Mouse (Mus musculus) left cerebral cortex, adult 2 months (tissue): ENCODE measurements around the gene Adam1b. TPM values are rescaled to one million over a fixed set of nuclear protein-coding genes. Genes with fewer than 3 reads are reported as not detected.
"Not testable (repeated sequence)": the region's sequence is repeated elsewhere in the genome, so short reads cannot be mapped to it uniquely, and the experiment has no call there.

ENCODE experiments used
- DNase-seq, 2 experiments: peaks; one replicate each; pipeline ENCODE4 v3.0.0; 2021 to 2022; ENCODE audit warnings: low spot score in 2 of 2, mixed read lengths in 1 of 2; ENCODE audit errors: extremely low spot score in 1 of 2
- H3K27ac ChIP-seq: fragments of 200-600 bp; 2 replicates; pipeline ENCODE4 v1.8.1; 2022
- H3K4me3 ChIP-seq: fragments of 200-600 bp; 2 replicates; pipeline ENCODE4 v1.8.1; 2022
- CTCF ChIP-seq: fragments of 200-600 bp; IDR thresholded peaks from 2 replicates; pipeline ENCODE4 v1.8.1; 2022; ENCODE audit warnings: antibody characterized with exemption, mild to moderate bottlenecking, moderate library complexity
- intact Hi-C: fragments of 180-260 bp; cut with DNase I; formaldehyde crosslinking; loops from one replicate; pipeline ENCODE4 v1.15.1; 2025
- total RNA-seq, 2 experiments: library from RNA; stranded (reverse); gene quantifications; 2 replicates each; pipeline ENCODE4 v1.2.3; 2021

Adam1b gene
- total RNA-seq, 2 experiments from 2014 or later: 0.12 TPM; not detected in 1

GRCm38 (mm10) chr5:121535116-121535515 is 31.9 kb upstream of the Adam1b start:
- DNase-seq: no peak
- Histone ChIP-seq H3K4me3 (no peak overlapping the region), H3K27ac (no peak overlapping the region)
- no peak for TF ChIP-seq CTCF
- intact Hi-C loops: no loop called here

- DNase-seq: no peak
- H3K4me3 ChIP-seq: no peak overlapping the region
- no peak overlapping the region for H3K27ac ChIP-seq
- intact Hi-C loops: no loop called here
- TF ChIP-seq CTCF: peak; percentile 45
These were observed 31.3 kb upstream of the Adam1b start for GRCm38 (mm10) chr5:121534521-121534920.

- intact Hi-C loops: no loop called here
- H3K27ac ChIP-seq: no peak overlapping the region
- no peak for TF ChIP-seq CTCF
- DNase-seq: no peak
- no peak overlapping the region for H3K4me3 ChIP-seq
These were observed 23.7 kb upstream of the Adam1b start for GRCm38 (mm10) chr5:121526961-121527360.

GRCm38 (mm10) chr5:121526526-121526925 is 23.3 kb upstream of the Adam1b start:
- no peak for DNase-seq
- H3K27ac ChIP-seq: no peak overlapping the region
- intact Hi-C loops: no loop called here
- no peak overlapping the region for H3K4me3 ChIP-seq
- no peak for TF ChIP-seq CTCF

GRCm38 (mm10) chr5:121525774-121526450 is 22.7 kb upstream of the Adam1b start:
- DNase-seq: no peak
- intact Hi-C loops: no loop called here
- no peak overlapping the region for H3K27ac ChIP-seq
- no peak for TF ChIP-seq CTCF
- H3K4me3 ChIP-seq: no peak overlapping the region

- intact Hi-C loops, H3K27ac ChIP-seq, DNase-seq, H3K4me3 ChIP-seq: not testable (repeated sequence)
These were observed 16.5 kb upstream of the Adam1b start for GRCm38 (mm10) chr5:121519758-121520157.

GRCm38 (mm10) chr5:121518983-121519382 is 15.7 kb upstream of the Adam1b start:
- intact Hi-C loops: no loop called here
- H3K4me3 ChIP-seq: no peak overlapping the region
- DNase-seq: no peak
- H3K27ac ChIP-seq: no peak overlapping the region
- no peak for TF ChIP-seq CTCF

- intact Hi-C loops: no loop called here
- TF ChIP-seq CTCF: no peak
- Histone ChIP-seq H3K27ac (no peak overlapping the region), H3K4me3 (no peak overlapping the region)
- no peak for DNase-seq
These were observed 6.8 kb upstream of the Adam1b start for GRCm38 (mm10) chr5:121510009-121510408.

- intact Hi-C loops: no loop called here
- Histone ChIP-seq H3K4me3 (no peak overlapping the region), H3K27ac (no peak overlapping the region)
- DNase-seq: no peak
- TF ChIP-seq CTCF: no peak
These were observed 3.6 kb upstream of the Adam1b start for GRCm38 (mm10) chr5:121506846-121507245.

- intact Hi-C loops, DNase-seq: not testable (repeated sequence)
These were observed 1.7 kb downstream of the Adam1b start for GRCm38 (mm10) chr5:121501424-121501996.

GRCm38 (mm10) chr5:121500719-121501118 is 2.5 kb downstream of the Adam1b start:
- Histone ChIP-seq H3K27ac (no peak overlapping the region), H3K4me3 (no peak overlapping the region)
- intact Hi-C loops: no loop called here
- no peak for TF ChIP-seq CTCF
- no peak for DNase-seq

More at GRCm38 (mm10) chr5:121501424-121501996, 1.7 kb downstream of the Adam1b start:
- not testable (repeated sequence) for H3K4me3 ChIP-seq, H3K27ac ChIP-seq

- H3K4me3 ChIP-seq: no peak overlapping the region
- peak in 1 of 2 experiments; percentile 64 for DNase-seq
- intact Hi-C loops: no loop called here
- no peak for TF ChIP-seq CTCF
- H3K27ac ChIP-seq: no peak overlapping the region
These were observed 9.9 kb downstream of the Adam1b start for GRCm38 (mm10) chr5:121493305-121493704.

- no peak overlapping the region for H3K27ac ChIP-seq
- TF ChIP-seq CTCF: no peak
- DNase-seq: no peak
- H3K4me3 ChIP-seq: no peak overlapping the region
- intact Hi-C loops: no loop called here
These were observed 18.4 kb downstream of the Adam1b start for GRCm38 (mm10) chr5:121484801-121485200.
